Mouse (Mus musculus) lung, postnatal 25 days (tissue): ENCODE measurements around the gene Elac2.

Experiments used
- DNase-seq: peaks from one replicate; pipeline ENCODE4 v3.0.0; 2022; ENCODE audit warnings: low spot score

The Elac2 gene

DNA sequence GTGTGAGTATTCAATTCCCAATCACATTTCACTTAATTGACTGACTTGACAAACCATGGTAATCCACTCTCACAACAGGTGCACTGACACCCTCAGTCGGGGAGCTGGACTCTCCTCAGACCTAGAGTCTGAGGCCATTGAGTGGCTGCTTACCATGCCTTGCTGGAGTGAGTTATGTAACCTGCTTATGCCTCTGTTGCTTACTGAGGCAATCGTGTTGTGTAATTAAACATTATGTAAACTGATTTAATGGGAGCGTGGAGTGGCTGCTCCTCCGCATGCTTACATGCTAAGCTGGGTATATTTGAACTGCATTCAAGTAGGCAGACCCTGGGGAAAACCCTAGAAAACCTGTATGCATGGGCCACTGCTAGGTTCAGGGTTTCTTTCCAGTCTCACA, 41.9 kb downstream of the Elac2 start:
- DNase-seq = peak; percentile 76

DNA sequence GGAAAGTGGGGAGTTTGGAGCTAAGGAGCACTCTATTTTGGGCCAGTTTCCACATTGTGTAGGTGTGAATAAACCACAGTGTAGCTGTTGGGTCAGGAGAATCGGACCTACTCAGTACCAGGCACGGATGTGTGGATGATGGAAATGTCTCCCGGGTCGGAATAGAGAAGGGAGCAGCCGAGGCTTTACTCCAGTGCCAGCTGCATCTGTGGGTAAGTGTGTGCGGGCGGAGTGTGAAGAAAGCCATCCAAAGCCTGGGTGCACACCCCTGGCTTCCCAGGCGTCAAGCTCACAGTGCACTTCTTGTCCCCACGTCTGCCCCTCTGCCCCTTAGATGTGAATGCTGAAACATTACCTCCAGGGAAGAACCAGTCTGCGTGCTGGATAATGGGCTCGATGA, 43.9 kb downstream of the Elac2 start:
- DNase-seq = no peak

DNA sequence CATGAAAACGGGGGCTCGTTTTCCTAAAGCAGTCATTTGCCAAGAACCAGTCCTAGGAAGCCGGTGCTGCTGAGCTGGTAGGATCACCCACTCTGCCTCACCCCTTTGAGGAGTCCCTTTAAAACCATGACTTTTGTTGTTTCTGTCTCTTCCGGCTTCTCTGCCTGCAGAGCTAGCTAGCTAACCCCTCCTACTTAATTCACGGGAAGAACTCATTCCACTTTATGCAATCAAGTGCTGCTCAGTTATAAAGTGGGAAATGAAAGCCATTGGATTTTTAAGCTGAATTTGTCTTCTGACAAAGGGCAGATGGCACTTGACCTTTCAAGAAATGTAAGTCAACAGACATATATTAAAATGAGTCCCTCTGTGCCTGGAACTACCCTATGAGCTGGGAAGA, 49.2 kb downstream of the Elac2 start:
- peak; percentile 32 for DNase-seq

DNA sequence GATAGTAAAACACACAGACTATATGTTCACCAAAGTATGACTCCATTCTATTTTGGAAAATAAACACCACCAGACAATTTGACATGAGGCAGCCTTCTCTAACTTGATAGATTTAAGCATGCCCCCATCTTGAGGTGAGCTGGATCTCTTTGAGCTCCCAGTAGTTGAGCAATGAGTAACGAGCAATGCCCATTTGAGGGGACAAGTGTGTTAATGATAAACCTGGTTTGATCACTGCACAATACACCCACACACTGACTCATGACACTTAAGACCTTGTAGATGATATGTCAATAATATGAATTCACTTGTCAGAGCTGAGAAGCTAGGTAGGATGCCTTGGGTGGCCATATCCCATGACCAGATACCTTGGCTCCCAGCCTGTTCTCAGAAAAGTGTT, 51.4 kb downstream of the Elac2 start:
- DNase-seq = peak; percentile 24

DNA sequence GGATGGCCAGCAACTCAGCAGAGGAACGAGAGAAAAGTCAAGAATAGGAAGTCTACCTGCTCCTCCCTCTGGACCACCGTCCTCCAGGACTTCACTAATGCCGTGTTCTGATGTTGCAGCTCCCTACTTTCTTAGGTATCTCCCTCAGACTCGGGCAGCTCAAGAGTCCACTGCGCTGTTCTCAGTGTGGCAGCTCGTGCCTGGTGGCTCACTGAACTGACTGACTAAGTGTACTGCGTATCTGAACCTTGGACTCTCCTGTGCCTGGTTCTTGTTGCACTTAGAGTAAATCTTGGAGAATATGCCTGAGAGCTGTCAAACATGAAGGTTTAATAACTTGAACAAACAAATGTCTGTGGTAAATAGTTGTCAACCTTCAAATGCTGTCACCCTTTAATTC, 53.4 kb downstream of the Elac2 start:
- no peak for DNase-seq

DNA sequence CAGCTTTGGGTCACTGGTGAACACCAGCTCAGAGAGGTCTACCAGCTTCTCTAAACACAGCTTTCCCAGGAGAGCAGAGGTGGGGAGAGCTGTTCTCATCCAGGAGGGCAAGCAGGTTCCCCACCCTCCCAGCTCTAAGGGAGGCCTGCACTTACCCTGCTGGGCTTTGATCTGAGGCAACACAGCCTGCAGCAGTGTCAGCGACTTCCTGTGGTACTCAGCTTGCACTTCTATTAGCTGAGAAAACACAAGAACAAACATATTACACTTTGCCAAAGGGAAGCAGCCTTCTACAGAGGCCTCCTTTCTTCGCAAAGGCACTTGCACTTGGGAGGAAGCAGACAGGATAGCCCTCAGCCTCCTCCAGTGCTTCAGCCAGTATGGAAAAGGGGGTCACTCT, 60.2 kb downstream of the Elac2 start:
- DNase-seq = peak; percentile 26

DNA sequence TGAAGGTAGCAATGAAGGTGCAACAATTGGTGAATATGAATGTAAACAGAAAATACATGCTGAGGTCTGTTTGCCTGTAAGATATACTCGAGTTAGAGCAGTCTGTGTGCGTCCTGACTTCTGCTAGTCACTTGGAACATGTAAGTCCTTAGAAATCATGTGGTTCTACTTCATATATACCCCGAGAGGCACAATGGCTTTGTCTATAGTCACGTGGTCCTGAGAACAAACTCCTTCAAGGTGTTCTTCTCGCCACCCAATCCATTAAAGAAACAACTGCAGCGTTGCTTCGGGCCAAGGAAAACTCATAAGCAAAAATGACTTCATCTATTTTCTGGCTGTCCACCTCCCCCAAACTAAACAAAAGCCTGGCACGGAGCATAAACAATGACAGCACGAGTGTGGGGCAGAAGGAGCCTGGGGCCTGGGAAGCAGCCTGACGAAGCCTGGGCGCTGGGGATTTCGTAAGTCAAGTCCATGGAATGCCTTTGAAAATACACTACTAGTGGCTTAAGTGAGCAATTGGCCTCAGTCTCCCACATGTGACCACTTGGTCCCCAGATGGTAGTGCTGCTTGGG, 60.8 kb downstream of the Elac2 start:
- peak; percentile 83 for DNase-seq

DNA sequence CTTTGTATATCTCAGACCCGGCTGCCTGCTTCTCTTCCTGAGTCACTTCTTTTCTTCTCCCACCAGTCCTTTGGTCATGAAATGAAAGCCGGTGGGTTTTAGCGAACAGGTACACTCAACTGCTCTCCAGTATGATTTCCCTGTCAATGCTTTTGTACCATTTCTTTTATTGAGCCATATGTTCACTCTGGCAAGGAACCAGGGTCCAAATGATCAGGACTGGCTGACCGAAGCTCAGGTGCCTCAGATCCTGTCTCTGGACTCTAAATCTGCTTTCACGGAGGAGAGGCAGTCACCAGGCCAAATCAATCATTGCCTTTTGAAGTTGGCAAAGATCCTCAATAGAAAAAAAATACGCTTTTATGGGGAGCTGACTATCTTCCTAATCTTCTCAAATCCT, 61.7 kb downstream of the Elac2 start:
- DNase-seq = no peak

DNA sequence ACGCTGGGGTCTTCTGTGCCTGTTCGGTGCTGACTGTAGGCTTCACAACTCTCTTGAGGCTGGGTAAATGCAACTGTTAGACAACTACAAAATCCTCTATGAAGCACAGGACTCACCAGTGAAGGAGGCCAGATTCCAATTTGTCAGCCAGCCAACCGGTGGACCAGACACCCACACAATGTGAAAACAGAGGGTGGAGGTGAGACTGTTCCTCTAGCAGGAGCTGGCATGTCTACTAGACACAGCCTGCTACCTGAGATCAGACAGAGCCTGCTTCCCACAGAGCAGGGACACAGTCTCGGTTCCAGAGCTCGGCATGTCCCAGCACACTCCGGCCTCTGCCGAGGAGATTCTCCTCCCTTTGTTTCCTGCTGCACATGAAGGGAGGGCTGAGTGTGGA, 70.3 kb downstream of the Elac2 start:
- DNase-seq = no peak

DNA sequence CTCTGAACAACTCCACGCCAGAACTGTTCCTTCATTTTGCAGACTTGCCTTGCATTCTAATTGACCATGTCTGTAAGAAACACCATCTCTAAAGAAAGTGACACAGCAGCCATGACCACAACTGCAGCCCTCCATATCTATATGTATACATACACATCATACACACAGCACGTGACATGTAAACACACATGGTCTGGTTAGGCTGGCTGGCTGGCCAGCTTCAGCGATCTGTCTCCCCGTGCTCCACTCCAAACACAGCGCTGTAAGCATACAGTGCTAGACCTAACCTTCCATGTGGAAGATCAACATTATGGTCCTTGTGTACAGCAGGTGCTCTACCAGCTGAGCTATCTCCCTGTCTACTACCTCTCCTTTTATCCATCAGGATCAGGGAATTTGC, 72.0 kb downstream of the Elac2 start:
- DNase-seq = no peak
